Comparison of ENCODE assay signal across 22 mouse cellular contexts in the genomic region with DNA sequence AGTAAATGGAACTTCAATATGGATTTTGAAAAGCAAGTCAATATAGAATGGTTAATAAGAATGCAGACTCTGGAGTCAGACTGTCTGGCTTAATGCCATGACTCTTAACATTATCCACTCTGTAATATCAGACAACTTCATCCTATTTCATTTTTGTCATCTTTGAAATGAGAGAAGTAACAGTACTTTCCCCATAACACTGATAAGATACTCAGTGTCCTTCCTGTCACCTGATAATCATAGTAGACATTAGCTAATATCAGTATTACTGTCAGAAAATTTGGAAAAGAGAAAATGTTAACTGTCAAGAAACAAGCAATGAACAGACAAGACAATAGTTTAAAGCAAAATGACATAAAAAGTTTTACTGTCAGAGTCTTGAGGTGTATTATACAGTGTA. TPM values are rescaled to one million over a fixed set of nuclear protein-coding genes. Genes with fewer than 3 reads are reported as not detected.
"Had no signal": no experiment of that assay in that cellular context is flagged by ENCODE, and none has a peak within 500 bp of the region (broad histone marks: within the 10 kb centered on the region; RNA-seq: fewer than 3 reads in every experiment).

No protein-coding gene starts in this region.

- H3K36me3 ChIP-seq: neural tube, embryonic 12.5 days; neural tube, embryonic 13.5 days; neural tube, embryonic 15.5 days; stomach, embryonic 15.5 days had no signal

- H3K27ac ChIP-seq: neural tube, embryonic 12.5 days; neural tube, embryonic 13.5 days; neural tube, embryonic 15.5 days; stomach, embryonic 15.5 days; stomach, postnatal 0 days had no signal

- DNase-seq: retina, postnatal 1 day; right cerebral cortex, adult 18-20 months; right cerebral cortex, postnatal 14 days; right cerebral cortex, postnatal 4 days; spleen, adult 18-20 months; thymus, adult 18-20 months; thymus, adult 2 months; thymus, postnatal 14 days; thymus, postnatal 25 days; thymus, postnatal 36 days; thymus, postnatal 4 days had no signal

- H3K27me3 ChIP-seq: neural tube, embryonic 12.5 days; neural tube, embryonic 13.5 days; neural tube, embryonic 15.5 days; stomach, embryonic 15.5 days had no signal

- H3K9me3 ChIP-seq: neural tube, embryonic 12.5 days; neural tube, embryonic 13.5 days; neural tube, embryonic 15.5 days; stomach, embryonic 15.5 days had no signal

- H3K4me3 ChIP-seq: neural tube, embryonic 12.5 days; neural tube, embryonic 13.5 days; neural tube, embryonic 15.5 days; stomach, embryonic 15.5 days had no signal

- H3K9ac ChIP-seq: neural tube, embryonic 12.5 days; neural tube, embryonic 13.5 days; neural tube, embryonic 15.5 days; stomach, embryonic 15.5 days had no signal

RNA-seq across cellular contexts. Expression of gene Nupl1, which starts 3.5 kb away (rescaled TPM):
- total RNA-seq: neutrophil, adult 5-6 weeks had no signal
- polyA plus RNA-seq: neural tube, embryonic 12.5 days; neural tube, embryonic 13.5 days; small intestine, adult 2 months; spleen, adult 2 months; stomach, embryonic 14.5 days; thymus, adult 2 months; thymus, postnatal 0 days; urinary bladder, adult 2 months had no signal
